Mouse (Mus musculus) ovary, adult 2 months (tissue): ENCODE data around the gene Vmn2r65. TPM values are rescaled to one million over a fixed set of nuclear protein-coding genes. Genes with fewer than 3 reads are reported as not detected.

Experiments
- polyA plus RNA-seq: library from polyadenylated mRNA; depleted of rRNA; stranded (reverse); fragments of >200 nt; gene quantifications from 2 replicates; pipeline ENCODE4 v1.2.3, GENCODE M21; 2012; rRNA removed

The Vmn2r65 gene
- polyA plus RNA-seq = not detected in 2 replicates

GRCm38 (mm10) chr7:84964015-84964414 is at the start of gene Vmn2r65:
Gene Vmn2r65, minus strand, starts transcription at chr7:84964115.

GRCm38 (mm10) chr7:85012168-85012567 is 48.3 kb upstream of the Vmn2r65 start, which contains the start of gene Vmn2r66:
Gene Vmn2r66, minus strand, starts transcription at chr7:85012268.

Other genes with a start within 250 kb of the Vmn2r65 start
- not detected in 2 replicates for gene Olfr291, start 110.6 kb downstream of the Vmn2r65 start, polyA plus RNA-seq
- not detected in 2 replicates for gene Vmn2r66, start 48.2 kb upstream of the Vmn2r65 start, polyA plus RNA-seq
- gene Vmn2r67, start 191.9 kb upstream of the Vmn2r65 start, polyA plus RNA-seq = not detected in 2 replicates